17 mouse cellular contexts compared by ENCODE assay signal in genomic region chrX:139051976-139052375, GRCm38 (mm10). TPM values are rescaled to one million over a fixed set of nuclear protein-coding genes. Genes with fewer than 3 reads are reported as not detected.
DNase-seq lines count a peak whose midpoint lies in the region; ATAC-seq and TF ChIP-seq lines count a peak whose summit lies in the region.
"Had no signal": no experiment of that assay in that cellular context is flagged by ENCODE, and none has a peak within 500 bp of the region (broad histone marks: within the 10 kb centered on the region; RNA-seq: fewer than 3 reads in every experiment).

No protein-coding gene starts in this region.

- no peak overlapping the region for H3K9ac ChIP-seq in limb, embryonic 13.5 days
- no peak overlapping the region for H3K9ac ChIP-seq in limb, embryonic 14.5 days (ENCODE audit: low read depth, low read length, severe bottlenecking)
- no peak overlapping the region for H3K9ac ChIP-seq in forebrain, embryonic 11.5 days (ENCODE audit: low read length)
- H3K9ac ChIP-seq: embryonic facial prominence, embryonic 15.5 days; forebrain, embryonic 12.5 days; heart, embryonic 15.5 days; liver, embryonic 15.5 days had no signal

- WGBS in limb, embryonic 13.5 days, result 69% methylated on average over 1 of the region's 1 CpGs
- 78% methylated on average over 1 of the region's 1 CpGs for WGBS in limb, embryonic 10.5 days
- 76% methylated on average over 1 of the region's 1 CpGs for WGBS in limb, embryonic 14.5 days
- WGBS in forebrain, embryonic 11.5 days, result 83% methylated on average over 1 of the region's 1 CpGs

- peak; percentile 66; the same call in 1 of the 2 replicates for ATAC-seq in limb, embryonic 13.5 days (ENCODE audit: low FRiP score, low read depth)
- peak; percentile 37; the same call in 1 of the 2 replicates for ATAC-seq in limb, embryonic 14.5 days (ENCODE audit: low FRiP score, low read depth)
- ATAC-seq in forebrain, embryonic 11.5 days (replicated peaks; ENCODE audit: low FRiP score), result no peak

- H3K27me3 ChIP-seq in limb, embryonic 13.5 days, result no peaks in the 10 kb centered on the region
- H3K27me3 ChIP-seq in limb, embryonic 10.5 days (ENCODE audit: low read depth, poor library complexity, severe bottlenecking), result peaks cover 29% of the 10 kb centered on the region
- no peaks in the 10 kb centered on the region for H3K27me3 ChIP-seq in limb, embryonic 14.5 days (ENCODE audit: control insufficient read depth, insufficient read depth, low read length)
- no peaks in the 10 kb centered on the region for H3K27me3 ChIP-seq in forebrain, embryonic 11.5 days (ENCODE audit: control insufficient read depth, insufficient read depth, low read length)
- H3K27me3 ChIP-seq: embryonic facial prominence, embryonic 15.5 days; forebrain, embryonic 12.5 days; heart, embryonic 15.5 days; liver, embryonic 15.5 days had no signal

- H3K4me1 ChIP-seq in limb, embryonic 13.5 days, result no peaks in the 10 kb centered on the region
- H3K4me1 ChIP-seq in limb, embryonic 10.5 days, result no peaks in the 10 kb centered on the region
- no peaks in the 10 kb centered on the region for H3K4me1 ChIP-seq in limb, embryonic 14.5 days (ENCODE audit: control insufficient read depth, insufficient read depth, low read length)
- no peaks in the 10 kb centered on the region for H3K4me1 ChIP-seq in forebrain, embryonic 11.5 days (replicated peaks; ENCODE audit: control insufficient read depth, insufficient read depth, low read length)
- H3K4me1 ChIP-seq: embryonic facial prominence, embryonic 15.5 days; forebrain, embryonic 12.5 days; heart, embryonic 15.5 days; hindbrain, embryonic 10.5 days; liver, embryonic 15.5 days; midbrain, embryonic 10.5 days had no signal

- no peak overlapping the region for H3K4me3 ChIP-seq in limb, embryonic 13.5 days
- H3K4me3 ChIP-seq in limb, embryonic 10.5 days, result no peak overlapping the region
- H3K4me3 ChIP-seq in limb, embryonic 14.5 days (replicated peaks; ENCODE audit: low read length), result no peak overlapping the region
- no peak overlapping the region for H3K4me3 ChIP-seq in forebrain, embryonic 11.5 days (ENCODE audit: low read depth, low read length)
- H3K4me3 ChIP-seq: embryonic facial prominence, embryonic 15.5 days; forebrain, embryonic 12.5 days; heart, embryonic 15.5 days; hindbrain, embryonic 10.5 days; liver, embryonic 15.5 days; midbrain, embryonic 10.5 days had no signal

- H3K9me3 ChIP-seq in limb, embryonic 13.5 days, result no peaks in the 10 kb centered on the region
- no peaks in the 10 kb centered on the region for H3K9me3 ChIP-seq in limb, embryonic 10.5 days (replicated peaks)
- H3K9me3 ChIP-seq in limb, embryonic 14.5 days (ENCODE audit: control insufficient read depth, low read length), result no peaks in the 10 kb centered on the region
- no peaks in the 10 kb centered on the region for H3K9me3 ChIP-seq in forebrain, embryonic 11.5 days (ENCODE audit: control insufficient read depth, low read length)
- H3K9me3 ChIP-seq: embryonic facial prominence, embryonic 15.5 days; forebrain, embryonic 12.5 days; heart, embryonic 15.5 days; hindbrain, embryonic 10.5 days; liver, embryonic 15.5 days; midbrain, embryonic 10.5 days had no signal

- H3K27ac ChIP-seq in limb, embryonic 13.5 days, result no peak overlapping the region
- no peak overlapping the region for H3K27ac ChIP-seq in limb, embryonic 10.5 days
- no peak overlapping the region for H3K27ac ChIP-seq in limb, embryonic 14.5 days (replicated peaks; ENCODE audit: low read depth, low read length)
- H3K27ac ChIP-seq in forebrain, embryonic 11.5 days (ENCODE audit: low read depth, low read length), result no peak overlapping the region
- H3K27ac ChIP-seq: embryonic facial prominence, embryonic 15.5 days; forebrain, embryonic 12.5 days; heart, embryonic 15.5 days; hindbrain, embryonic 10.5 days; liver, embryonic 15.5 days; midbrain, embryonic 10.5 days had no signal

- DNase-seq in limb, embryonic 10.5 days (ENCODE audit: low spot score), result no peak
- DNase-seq in urinary bladder, postnatal 36 days (ENCODE audit: low spot score in 2 of 2), result peak; percentile 3 to 12
- DNase-seq in urinary bladder, adult 2 months (ENCODE audit: low spot score), result no peak
- peak; percentile 35 for DNase-seq in limb, embryonic 14.5 days (ENCODE audit: low spot score)
- DNase-seq in forebrain, embryonic 11.5 days (ENCODE audit: low spot score), result no peak
- DNase-seq in right cerebral cortex, postnatal 25 days, result no peak
- DNase-seq: cerebellum, adult 18-20 months; kidney, adult 9 months had no signal

- no peaks in the 10 kb centered on the region for H3K36me3 ChIP-seq in limb, embryonic 13.5 days
- no peaks in the 10 kb centered on the region for H3K36me3 ChIP-seq in limb, embryonic 10.5 days
- no peaks in the 10 kb centered on the region for H3K36me3 ChIP-seq in limb, embryonic 14.5 days (ENCODE audit: control insufficient read depth, insufficient read depth, low read length)
- no peaks in the 10 kb centered on the region for H3K36me3 ChIP-seq in forebrain, embryonic 11.5 days (ENCODE audit: control insufficient read depth, insufficient read depth, low read length)
- H3K36me3 ChIP-seq: embryonic facial prominence, embryonic 15.5 days; forebrain, embryonic 12.5 days; heart, embryonic 15.5 days; hindbrain, embryonic 10.5 days; liver, embryonic 15.5 days; midbrain, embryonic 10.5 days had no signal

- TF ChIP-seq POLR2A in limb, embryonic 14.5 days (IDR thresholded peaks at IDR 0.05; ENCODE audit: borderline replicate concordance, extremely low read depth, insufficient read depth, insufficient read length), result no peak

- no peak overlapping the region for H3K4me2 ChIP-seq in limb, embryonic 13.5 days (replicated peaks)
- H3K4me2 ChIP-seq in limb, embryonic 14.5 days (replicated peaks; ENCODE audit: low read depth, low read length, severe bottlenecking), result no peak overlapping the region
- H3K4me2 ChIP-seq in forebrain, embryonic 11.5 days (ENCODE audit: low read depth, low read length, severe bottlenecking), result no peak overlapping the region
- H3K4me2 ChIP-seq: embryonic facial prominence, embryonic 15.5 days; forebrain, embryonic 12.5 days; heart, embryonic 15.5 days; liver, embryonic 15.5 days had no signal

RNA-seq across cellular contexts. Expression of gene Serpina7, which starts 33.1 kb away (rescaled TPM):
- polyA plus RNA-seq in limb, embryonic 13.5 days (2015; fragmentation: Nextera tagmentation; extraction: Ambion mirVana), result 0.13 TPM in 1 of 2 replicates, not detected in the other
- polyA plus RNA-seq in limb, embryonic 10.5 days (2016; fragmentation: Nextera tagmentation; extraction: Ambion mirVana), result 0.14 TPM in 1 of 2 replicates, not detected in the other
- polyA plus RNA-seq in urinary bladder, adult 2 months (2012; rRNA removed), result 0.06 TPM in 1 of 2 replicates, not detected in the other
- polyA plus RNA-seq in limb, embryonic 14.5 days (2012; rRNA removed), result 0.06 and 0.08 TPM in 2 replicates
- 0.19 and 0.23 TPM in 2 replicates for polyA plus RNA-seq in limb, embryonic 14.5 days (2014; fragmentation: Nextera tagmentation; extraction: Ambion mirVana)
- not detected in 2 replicates for polyA plus RNA-seq in forebrain, embryonic 11.5 days (2014; fragmentation: Nextera tagmentation; extraction: Ambion mirVana)
- polyA plus RNA-seq: cortical plate, adult 2 months; forebrain, embryonic 12.5 days; heart, embryonic 15.5 days; midbrain, embryonic 10.5 days; spleen, adult 2 months had no signal

RNA-seq across cellular contexts. Expression of gene 4930513O06Rik, which starts 34.1 kb away (rescaled TPM):
- not detected in 2 replicates for polyA plus RNA-seq in limb, embryonic 13.5 days (2015; fragmentation: Nextera tagmentation; extraction: Ambion mirVana)
- not detected in 2 replicates for polyA plus RNA-seq in limb, embryonic 10.5 days (2016; fragmentation: Nextera tagmentation; extraction: Ambion mirVana)
- polyA plus RNA-seq in urinary bladder, adult 2 months (2012; rRNA removed), result not detected in 2 replicates
- polyA plus RNA-seq in limb, embryonic 14.5 days (2012; rRNA removed), result not detected in 2 replicates
- not detected in 2 replicates for polyA plus RNA-seq in limb, embryonic 14.5 days (2014; fragmentation: Nextera tagmentation; extraction: Ambion mirVana)
- polyA plus RNA-seq in forebrain, embryonic 11.5 days (2014; fragmentation: Nextera tagmentation; extraction: Ambion mirVana), result not detected in 2 replicates
- polyA plus RNA-seq: cortical plate, adult 2 months; embryonic facial prominence, embryonic 15.5 days; forebrain, embryonic 12.5 days; heart, embryonic 15.5 days; hindbrain, embryonic 10.5 days; midbrain, embryonic 10.5 days; spleen, adult 2 months had no signal

Comparison
In these comparisons a context has a peak if more than half of its experiments do, and no peak if none do; other contexts are left out.
1. DNase-seq: peak in urinary bladder, postnatal 36 days (2 of 2) and limb, embryonic 14.5 days (single experiment); none in limb, embryonic 10.5 days (single experiment), urinary bladder, adult 2 months (single experiment), forebrain, embryonic 11.5 days (single experiment) and right cerebral cortex, postnatal 25 days (single experiment).